Mouse (Mus musculus): ENCODE measurements around the gene Cyth1. TPM values are rescaled to one million over a fixed set of nuclear protein-coding genes. Genes with fewer than 3 reads are reported as not detected.

Cyth1 gene
- polyA plus RNA-seq (2017; shearing (Covaris generic)): 214 TPM

GRCm38 (mm10) chr11:118248150-118249011 is at the start of gene Cyth1:
Cyth1 (minus strand) TSS chr11:118248592.

DNA sequence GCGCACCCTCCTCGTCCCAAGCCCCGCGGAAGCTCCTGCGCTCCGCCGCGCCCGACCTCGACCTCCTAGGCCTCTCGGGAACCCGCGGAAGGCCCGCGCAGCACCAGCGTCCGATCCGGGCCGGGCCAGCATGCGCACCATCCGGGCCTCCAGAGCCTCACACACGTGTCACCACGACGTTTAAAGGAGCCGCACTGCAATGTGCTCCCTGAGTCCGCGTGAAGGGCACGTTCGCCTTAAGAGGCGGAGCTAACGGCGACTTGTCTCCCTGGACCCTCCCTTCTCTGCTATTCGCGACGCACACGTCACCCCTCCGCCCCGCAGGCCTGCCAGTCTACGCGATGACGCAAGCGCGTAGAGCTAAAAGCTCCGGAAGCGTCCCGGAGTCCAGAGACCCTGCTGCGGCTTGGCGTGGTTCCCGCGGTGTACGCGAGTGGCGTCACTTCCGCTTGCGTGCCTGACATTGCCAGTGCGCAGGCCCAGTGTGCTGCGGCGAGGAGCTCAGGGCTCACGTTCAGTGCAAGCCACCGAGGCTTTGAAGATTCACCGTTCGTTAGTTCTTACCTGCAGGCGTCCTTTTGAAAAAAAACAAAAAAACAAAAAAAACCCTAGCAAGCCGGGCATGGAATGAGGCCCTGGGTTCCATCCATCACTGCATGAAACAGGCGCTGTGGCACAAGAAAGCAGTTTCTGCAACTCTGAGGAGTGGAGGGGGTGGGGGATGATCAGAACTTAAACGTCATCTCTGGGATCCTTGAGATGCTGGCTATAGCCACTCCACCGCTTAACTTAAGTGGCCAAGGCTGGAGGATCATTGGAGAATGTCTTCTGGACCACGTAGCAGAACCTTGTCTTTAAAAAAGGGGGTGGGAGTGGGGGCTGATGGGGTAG is 41.9 kb upstream of the Cyth1 start, which contains the start of gene Usp36:
Usp36 (minus strand) TSS at position 246 of the 891 bp plus-strand sequence.

DNA sequence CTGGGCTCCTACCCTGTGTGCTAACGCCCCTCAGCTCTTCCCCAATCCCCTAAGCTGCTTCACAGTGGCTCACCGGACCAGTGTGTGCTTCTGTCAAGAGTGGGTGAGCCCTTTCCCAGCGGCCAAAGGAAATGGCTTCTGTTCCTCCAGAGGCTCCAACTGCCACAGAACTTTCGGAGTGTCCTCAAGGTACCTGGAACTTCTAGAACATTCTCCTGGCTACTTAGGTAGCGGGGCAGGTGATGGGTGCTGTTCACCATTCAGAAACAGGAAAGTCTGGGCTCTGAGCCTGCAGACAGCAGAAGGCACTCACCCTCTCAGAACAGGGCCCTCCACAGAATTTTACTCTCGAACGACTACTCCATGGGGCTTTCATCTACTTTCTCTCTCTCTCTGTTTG is 117.9 kb downstream of the Cyth1 start, which contains the start of gene Dnah17:
Dnah17 (minus strand) TSS at position 101 of the 400 bp plus-strand sequence.

Other genes with a start within 250 kb of the Cyth1 start
- 0.20 TPM for gene Dnah17, start 118.0 kb downstream of the Cyth1 start, polyA plus RNA-seq (2017; shearing (Covaris generic))
- gene Usp36, start 41.7 kb upstream of the Cyth1 start, polyA plus RNA-seq (2017; shearing (Covaris generic)): 106 TPM
- not detected for gene Cep295nl, start 93.9 kb upstream of the Cyth1 start, polyA plus RNA-seq (2017; shearing (Covaris generic))
- gene Timp2, start 107.1 kb upstream of the Cyth1 start, polyA plus RNA-seq (2017; shearing (Covaris generic)): 34.2 TPM
- 70.0 TPM for gene Lgals3bp, start 153.5 kb upstream of the Cyth1 start, polyA plus RNA-seq (2017; shearing (Covaris generic))
- gene Cant1, start 170.5 kb upstream of the Cyth1 start, polyA plus RNA-seq (2017; shearing (Covaris generic)): 41.5 TPM
- gene C1qtnf1, start 179.6 kb upstream of the Cyth1 start, polyA plus RNA-seq (2017; shearing (Covaris generic)): not detected
- 4.1 TPM for gene Engase, start 228.2 kb upstream of the Cyth1 start, polyA plus RNA-seq (2017; shearing (Covaris generic))

Measured in effector memory CD4-positive, alpha-beta T cell, adult 5 months (primary cell).